Mouse (Mus musculus) left cerebral cortex, adult 8-10 months (tissue): ENCODE results near the gene Scn5a. TPM values are rescaled to one million over a fixed set of nuclear protein-coding genes. Genes with fewer than 3 reads are reported as not detected.

Experiments used
- DNase-seq, 2 experiments: peaks; one replicate each; pipeline ENCODE4 v3.0.0; 2022; ENCODE audit warnings: low spot score in 2 of 2
- total RNA-seq, 4 experiments: library from RNA; stranded (reverse); gene quantifications; 2 replicates each; pipeline ENCODE4 v1.2.4; 2022

The Scn5a gene
- total RNA-seq, 4 experiments from 2014 or later, result 3.5 to 4.6 (median 4.4) TPM

- DNase-seq, result no peak
Observed at GRCm38 (mm10) chr9:119566214-119566613, 12.6 kb downstream of the Scn5a start.

- peak in 1 of 2 experiments; percentile 18 for DNase-seq
Observed at GRCm38 (mm10) chr9:119564803-119565202, 14.0 kb downstream of the Scn5a start.

GRCm38 (mm10) chr9:119563617-119564016 lies 15.2 kb downstream of the Scn5a start:
- DNase-seq, result no peak

- no peak for DNase-seq
Observed at GRCm38 (mm10) chr9:119562256-119562655, 16.6 kb downstream of the Scn5a start.

- DNase-seq, result no peak
Observed at GRCm38 (mm10) chr9:119561746-119562145, 17.1 kb downstream of the Scn5a start.

- peak in 1 of 2 experiments; percentile 18 for DNase-seq
Observed at GRCm38 (mm10) chr9:119559537-119560276, 19.1 kb downstream of the Scn5a start.

GRCm38 (mm10) chr9:119558119-119558854 lies 20.5 kb downstream of the Scn5a start:
- DNase-seq, result peak in 1 of 2 experiments; percentile 48

DNA sequence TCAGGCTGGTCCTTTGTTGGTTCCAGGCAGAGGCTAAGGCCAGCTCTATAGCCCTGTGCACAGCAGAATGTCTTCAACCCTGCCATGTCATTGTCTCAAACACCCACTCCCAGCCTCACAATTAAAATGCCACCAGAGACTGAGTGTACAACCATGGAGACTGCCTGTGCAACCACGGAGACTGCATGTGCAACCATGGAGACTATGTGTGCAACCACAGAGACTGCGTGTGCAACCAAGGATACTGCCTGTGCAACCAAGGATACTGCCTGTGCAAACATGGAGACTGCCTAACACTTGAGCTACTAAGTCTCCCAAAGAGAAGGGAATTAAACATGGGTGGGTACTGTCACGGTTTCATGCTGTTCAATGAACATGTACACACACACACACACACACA lies 22.8 kb downstream of the Scn5a start:
- DNase-seq, result no peak

DNA sequence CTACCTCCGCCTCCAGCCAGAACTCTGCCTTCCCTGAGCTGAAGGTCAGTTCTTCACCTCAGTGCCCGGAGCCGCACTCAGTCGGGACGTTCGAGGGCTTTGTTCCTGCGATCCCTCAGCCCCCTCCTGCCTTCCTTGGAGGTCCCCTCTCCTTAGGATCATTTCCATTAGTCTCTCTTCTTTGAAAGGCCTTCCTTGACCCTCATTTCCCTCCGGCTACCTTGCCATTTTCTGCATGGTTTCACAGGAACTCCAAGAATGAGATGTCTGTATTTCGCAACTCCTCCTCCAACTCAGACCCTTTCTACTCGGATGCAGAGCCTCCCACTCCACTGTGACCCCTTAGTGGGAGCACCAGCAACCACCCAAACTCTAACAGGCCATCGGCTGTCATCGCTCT lies 31.3 kb downstream of the Scn5a start:
- DNase-seq, result no peak

DNA sequence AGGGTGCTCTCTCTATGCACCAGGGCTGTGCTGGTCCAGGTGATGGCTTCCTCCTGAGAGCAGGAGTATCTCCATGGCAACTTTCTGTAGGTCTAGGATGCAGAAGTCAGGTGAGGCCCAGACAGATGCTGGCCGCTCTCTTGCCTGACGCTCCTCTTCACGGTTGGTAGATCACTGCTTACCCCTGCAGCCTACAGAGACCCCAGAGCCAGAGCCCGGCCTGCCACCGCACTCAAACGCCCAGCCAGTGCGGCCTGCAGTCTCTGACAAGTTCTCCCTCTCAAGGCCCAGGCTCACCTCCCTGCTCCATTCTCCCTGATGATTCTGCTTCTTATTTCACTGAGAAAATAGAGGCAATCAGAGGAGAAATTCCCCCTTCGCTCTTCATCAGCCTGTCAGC lies 31.7 kb downstream of the Scn5a start:
- no peak for DNase-seq

DNA sequence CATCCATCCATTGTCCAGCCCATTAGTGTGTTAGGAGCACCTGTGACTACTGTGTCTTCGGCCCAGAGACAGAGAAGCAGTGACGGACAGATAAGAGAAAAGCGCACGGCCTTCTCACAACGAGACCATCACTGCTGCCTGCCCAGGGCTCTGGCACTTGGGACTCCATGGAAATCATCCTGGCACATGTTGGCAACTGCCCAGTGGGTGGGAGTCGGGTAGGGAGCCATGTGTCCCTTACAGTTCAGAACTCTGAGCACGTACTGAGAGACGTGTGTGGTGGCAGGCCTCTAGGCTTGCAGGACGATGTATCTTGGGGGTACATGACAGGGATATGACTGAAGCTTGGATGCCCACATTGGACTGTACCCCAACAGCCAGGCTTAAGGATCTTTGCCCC lies 38.1 kb downstream of the Scn5a start:
- no peak for DNase-seq

GRCm38 (mm10) chr9:119537823-119538222 lies 41.0 kb downstream of the Scn5a start:
- DNase-seq, result no peak

DNA sequence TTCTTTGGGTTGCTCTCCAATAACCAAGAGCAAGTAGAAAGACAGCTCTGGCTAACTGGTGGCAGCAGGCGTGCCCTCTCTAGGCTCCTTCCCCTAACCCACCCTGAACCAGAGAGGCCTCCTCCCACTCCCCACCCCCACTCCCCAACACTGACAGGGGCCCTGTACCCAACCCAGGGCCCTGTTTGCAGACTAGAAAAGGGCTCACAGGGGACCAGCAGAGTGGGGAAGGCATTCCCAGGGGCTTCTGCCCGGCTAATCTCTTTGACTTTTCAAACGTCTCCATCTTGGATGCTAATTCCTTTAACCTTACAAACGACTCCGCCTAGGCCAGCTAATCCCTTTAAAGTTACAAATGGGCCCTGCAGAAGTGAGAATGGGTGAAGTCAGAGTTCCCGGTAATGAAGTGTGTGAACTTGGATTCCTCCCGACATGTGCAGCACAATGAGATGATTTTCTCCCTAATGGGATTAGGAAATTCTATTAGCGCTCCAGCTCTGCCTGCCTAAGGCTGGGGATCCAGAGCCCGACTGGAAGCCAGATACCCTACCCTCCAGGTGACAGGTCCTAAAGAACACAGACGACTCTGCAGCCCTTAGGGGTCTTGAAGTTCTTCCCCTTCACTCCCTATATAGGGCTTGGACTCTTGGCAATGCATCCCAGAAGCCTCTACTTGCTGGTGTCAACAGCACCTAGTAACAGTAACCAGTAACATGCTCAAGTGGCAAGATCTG lies 47.0 kb downstream of the Scn5a start:
- no peak for DNase-seq

DNA sequence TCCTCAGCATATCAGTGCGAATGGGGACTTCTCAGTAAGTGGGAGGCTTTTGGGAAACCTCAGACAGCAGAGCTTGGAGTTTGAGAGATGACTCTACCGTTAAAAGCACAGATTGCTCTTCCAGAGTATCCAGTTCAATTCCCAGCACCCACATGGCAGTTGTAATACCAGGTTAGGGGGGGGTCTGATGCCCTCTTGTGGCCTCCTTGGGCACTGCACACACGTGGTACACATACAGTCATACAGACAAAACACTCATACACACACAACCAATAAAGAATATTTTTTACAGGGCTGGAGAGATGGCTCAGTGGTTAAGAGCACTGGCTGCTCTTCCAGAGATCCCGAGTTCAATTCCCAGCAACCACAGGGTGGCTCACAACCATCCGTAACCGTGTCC lies 54.3 kb downstream of the Scn5a start:
- DNase-seq, result no peak

GRCm38 (mm10) chr9:119523301-119523700 lies 55.5 kb downstream of the Scn5a start:
- no peak for DNase-seq

DNA sequence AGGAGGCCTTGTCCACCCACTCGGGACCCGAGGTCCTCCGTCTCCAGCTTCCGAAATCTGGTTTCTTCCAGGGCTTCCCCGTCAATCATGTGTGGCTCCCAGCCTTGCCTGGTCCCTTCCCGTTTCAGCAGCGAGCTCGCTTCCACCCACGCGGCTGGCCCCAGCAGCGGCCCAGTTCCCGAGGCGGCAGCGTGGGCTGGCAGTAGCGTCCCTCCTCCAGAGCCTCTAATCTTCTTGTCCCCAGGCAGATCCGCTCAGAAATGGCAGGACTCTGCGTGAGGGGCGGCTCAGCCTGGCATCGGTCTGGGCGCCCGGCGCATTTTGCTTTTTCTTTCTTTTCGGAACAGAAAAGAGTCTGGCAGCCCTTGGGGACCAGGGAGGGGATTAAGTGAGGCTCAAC lies 59.7 kb downstream of the Scn5a start:
- peak in 1 of 2 experiments; percentile 21 for DNase-seq

GRCm38 (mm10) chr9:119518177-119518576 lies 60.6 kb downstream of the Scn5a start:
- no peak for DNase-seq

- DNase-seq, result no peak
Observed at GRCm38 (mm10) chr9:119517467-119517866, 61.3 kb downstream of the Scn5a start.

- DNase-seq, result no peak
Observed at GRCm38 (mm10) chr9:119516815-119517214, 62.0 kb downstream of the Scn5a start.

DNA sequence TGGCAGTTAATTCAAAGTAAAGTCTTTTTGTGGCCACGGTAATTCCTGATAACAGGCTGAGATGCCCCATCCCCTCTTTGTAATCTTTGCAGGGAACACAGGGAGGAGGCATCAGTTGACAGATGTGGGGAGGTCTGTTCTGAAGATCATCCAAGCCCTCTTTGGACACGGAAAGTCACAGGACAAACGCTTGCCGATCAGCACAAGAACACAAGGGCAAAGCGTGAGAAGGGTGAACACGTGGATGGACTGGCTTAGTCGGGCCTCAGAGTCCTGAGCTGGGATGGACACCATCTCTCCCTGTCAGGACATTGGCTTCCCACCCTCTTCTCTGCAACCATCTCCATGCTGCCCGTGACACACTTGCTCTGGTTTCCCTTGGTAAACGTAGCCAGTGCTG lies 63.4 kb downstream of the Scn5a start:
- no peak for DNase-seq

- DNase-seq, result no peak
Observed at GRCm38 (mm10) chr9:119514986-119515385, 63.8 kb downstream of the Scn5a start.

DNA sequence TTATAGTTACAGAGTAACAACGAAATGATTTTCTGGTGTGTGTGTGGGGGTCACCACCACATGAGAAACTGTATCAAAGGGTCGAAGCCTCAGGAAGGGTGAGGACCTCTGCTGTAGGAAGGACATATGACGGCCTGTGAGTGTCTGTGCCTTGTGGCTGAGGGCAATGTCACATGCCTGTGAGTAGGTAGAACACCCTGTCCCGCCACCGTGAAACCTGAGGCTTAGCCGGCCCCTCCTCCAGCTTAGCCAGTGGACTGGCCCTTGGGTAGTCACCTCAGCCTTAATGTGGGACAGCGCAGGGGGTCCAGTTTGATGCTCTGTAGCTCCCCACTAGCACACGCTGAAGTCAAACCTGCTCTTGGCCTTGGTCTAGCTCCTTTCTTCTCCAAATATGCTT lies 65.0 kb downstream of the Scn5a start:
- no peak for DNase-seq
